Mouse (Mus musculus): ENCODE results near the gene Coa4. TPM values are rescaled to one million over a fixed set of nuclear protein-coding genes. Genes with fewer than 3 reads are reported as not detected.
A peak's percentile ranks its signal among the peaks of the same experiment; 100 is the strongest.

Coa4 gene
- polyA plus RNA-seq (2017; shearing (Covaris generic)), result 10 to 100 TPM; 20.9 to 26.5 (median 23.5) TPM

GRCm38 (mm10) chr7:100536804-100537518, at the start of gene Coa4:
Coa4 (plus strand) TSS chr7:100537071.
- peak; percentile 99 for ATAC-seq

DNA sequence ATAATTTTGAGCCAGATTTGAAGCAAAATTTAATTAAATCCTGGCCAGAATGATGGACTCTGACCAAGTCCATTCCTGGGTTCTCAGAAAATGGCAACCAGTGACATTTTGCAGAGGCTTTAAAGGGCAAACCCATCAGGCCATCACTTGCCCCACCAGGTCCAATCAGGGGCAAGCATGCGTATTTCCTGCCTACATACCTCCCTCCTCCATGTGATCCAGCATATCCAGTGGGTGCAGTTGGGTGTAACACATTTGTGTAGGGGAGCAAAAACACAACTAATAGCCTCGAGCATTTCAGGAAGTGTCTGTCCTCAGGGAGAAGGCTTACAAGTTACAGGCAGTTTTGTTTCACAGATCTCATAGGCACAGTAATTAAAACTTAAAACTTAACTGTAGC, 49.6 kb upstream of the Coa4 start:
- no peak for ATAC-seq

DNA sequence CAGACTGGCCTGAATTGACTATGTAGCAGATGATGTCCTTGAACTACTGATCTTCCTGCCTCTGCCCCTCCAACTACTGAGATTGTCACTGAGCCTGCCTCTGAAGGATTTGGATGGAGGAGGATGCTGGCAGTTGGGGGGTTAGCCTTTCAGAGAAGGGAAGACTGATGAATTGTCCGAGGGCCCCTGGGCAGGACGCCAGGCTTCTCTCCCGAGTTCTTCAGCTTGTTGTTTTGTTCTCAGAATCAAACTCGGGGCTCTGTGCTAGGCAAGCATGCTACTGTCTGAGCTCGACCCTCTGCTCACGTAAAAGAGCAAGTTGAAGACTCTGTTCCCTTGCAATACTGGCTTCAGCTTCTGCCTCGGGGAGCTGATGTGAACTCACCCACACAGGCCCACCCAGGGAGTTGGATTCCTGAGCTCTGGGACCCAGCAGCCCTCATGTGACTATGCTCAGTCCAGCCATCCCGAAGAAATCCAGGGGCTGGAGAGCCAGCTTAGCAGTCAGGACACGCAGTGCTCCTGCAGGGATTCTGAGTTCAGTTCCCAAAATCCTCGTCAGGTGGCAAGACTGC, 48.3 kb upstream of the Coa4 start:
- no peak for ATAC-seq

DNA sequence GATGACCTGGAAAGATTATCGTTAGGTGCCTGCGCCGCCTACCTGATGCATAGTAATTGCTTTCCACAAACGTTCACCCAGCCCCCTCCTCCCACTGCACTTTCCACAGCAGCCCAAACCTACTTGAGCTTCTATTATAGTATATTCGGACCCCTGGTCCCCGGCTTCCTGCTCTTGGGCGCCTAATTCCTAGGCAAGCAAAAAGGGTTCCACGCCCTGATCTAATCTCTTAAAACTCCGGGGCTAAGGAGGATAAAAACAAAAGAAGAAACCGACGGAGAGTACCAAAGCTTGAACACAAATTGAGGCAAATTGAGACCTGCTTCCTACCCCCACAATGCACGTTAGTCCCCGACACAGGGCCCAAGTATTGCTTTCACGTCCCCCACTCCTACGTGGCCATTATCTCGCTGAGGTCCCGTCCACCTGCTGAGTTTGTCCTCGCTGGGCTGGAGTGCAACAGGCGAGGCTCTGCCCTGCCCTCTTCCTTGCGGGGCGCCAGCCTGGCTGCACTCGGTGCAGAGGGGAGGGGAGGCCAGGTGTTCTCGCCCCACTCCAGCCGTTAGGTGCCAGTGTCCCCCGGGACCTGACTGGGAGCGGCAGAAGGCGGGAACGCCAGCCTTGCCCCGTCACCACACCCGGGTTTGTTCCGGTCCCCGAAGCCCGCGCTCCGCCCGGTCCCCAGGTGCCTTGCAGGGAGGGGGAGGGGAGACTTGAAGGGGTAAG, 44.3 kb upstream of the Coa4 start:
- peak; percentile 19 for ATAC-seq

- ATAC-seq, result peak; percentile 62
These were observed 43.8 kb upstream of the Coa4 start, which contains the start of gene Ucp2 for GRCm38 (mm10) chr7:100493117-100493483. Ucp2 (plus strand) TSS chr7:100493337.

GRCm38 (mm10) chr7:100493484-100494414, 43.1 kb upstream of the Coa4 start:
- peak; percentile 19 for ATAC-seq

DNA sequence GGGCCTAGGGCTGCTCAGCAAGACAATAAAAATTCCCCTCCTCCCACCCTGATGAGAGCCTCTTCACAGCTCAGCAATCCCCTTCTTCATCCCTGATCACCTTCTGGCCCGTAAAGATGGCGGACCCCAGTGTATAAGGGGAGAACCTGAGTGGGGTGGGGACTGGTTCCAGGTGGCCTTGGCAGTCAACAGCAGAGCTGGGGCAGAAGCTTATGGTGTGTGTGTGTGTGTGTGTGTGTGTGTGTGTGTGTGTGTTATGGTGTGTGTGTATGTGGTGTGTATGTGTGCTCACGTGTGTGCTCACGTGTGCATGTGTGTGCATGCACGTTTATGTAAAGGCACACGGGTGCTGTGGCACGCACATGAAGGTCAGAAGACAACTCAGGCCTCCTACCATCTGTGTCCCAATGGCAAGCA, 42.4 kb upstream of the Coa4 start:
- ATAC-seq, result no peak

DNA sequence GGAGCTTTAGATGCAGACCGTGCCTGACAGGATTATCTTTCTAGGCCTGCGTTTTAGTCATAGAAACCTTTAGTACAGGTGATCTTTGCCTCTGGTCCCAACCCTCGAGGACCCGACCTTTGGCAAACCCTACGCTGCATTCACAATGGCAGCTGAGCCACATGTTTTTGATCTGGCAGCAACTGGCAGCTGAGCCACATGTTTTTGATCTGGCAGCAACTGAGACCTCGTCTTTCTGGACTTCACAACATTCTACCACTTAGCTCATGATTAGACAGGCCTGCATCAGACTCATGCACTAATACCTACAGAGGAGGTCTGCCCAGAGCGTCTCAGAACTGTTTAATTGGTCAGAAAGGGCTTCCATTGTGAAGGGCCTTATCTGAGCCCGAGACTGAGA, 41.8 kb upstream of the Coa4 start:
- no peak for ATAC-seq

- peak; percentile 78 for ATAC-seq
These were observed 41.2 kb upstream of the Coa4 start for GRCm38 (mm10) chr7:100495581-100496251.

DNA sequence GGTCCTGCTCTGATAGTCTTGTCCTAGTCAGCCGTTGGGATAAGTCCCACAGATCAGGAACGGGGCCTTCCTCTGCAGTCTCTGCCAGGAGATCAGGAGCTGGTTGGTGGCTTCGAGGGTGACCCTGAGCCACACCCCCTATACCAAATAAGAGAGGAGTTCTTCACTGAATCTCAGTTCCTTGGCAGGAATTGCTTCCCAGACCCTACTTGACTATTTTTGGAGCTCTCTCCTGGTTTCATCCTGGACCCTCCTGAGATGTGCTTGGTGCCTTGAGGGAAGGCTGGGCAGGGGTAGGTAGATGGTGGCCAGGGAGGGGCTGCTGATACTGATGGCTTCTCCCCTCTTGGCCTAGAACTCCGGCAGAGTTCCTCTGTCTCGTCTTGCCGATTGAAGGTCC, 40.5 kb upstream of the Coa4 start:
- no peak for ATAC-seq

- ATAC-seq, result no peak
These were observed 40.1 kb upstream of the Coa4 start for GRCm38 (mm10) chr7:100496791-100497190.

GRCm38 (mm10) chr7:100497402-100497801, 39.5 kb upstream of the Coa4 start:
- no peak for ATAC-seq

GRCm38 (mm10) chr7:100497982-100498381, 38.9 kb upstream of the Coa4 start:
- no peak for ATAC-seq

DNA sequence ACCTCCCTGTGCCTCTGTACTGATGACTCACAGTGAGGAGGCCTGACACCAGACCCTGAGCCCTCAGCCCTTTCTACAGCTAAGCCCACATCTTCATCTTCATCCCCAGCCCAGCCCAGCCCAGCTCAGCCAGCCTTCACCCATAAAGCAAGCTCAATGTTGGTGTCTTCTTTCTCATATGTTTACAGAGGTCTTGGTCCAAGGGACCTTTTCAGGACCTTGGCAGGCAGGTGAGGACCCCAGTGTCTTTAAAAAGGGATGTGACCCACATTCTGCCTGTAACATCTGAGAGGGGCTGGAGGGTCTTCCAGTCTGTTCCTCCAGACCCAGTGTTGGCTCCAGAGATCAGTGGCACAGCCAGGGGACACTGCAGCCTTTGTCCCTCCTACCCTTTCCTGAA, 37.4 kb upstream of the Coa4 start:
- ATAC-seq, result no peak

DNA sequence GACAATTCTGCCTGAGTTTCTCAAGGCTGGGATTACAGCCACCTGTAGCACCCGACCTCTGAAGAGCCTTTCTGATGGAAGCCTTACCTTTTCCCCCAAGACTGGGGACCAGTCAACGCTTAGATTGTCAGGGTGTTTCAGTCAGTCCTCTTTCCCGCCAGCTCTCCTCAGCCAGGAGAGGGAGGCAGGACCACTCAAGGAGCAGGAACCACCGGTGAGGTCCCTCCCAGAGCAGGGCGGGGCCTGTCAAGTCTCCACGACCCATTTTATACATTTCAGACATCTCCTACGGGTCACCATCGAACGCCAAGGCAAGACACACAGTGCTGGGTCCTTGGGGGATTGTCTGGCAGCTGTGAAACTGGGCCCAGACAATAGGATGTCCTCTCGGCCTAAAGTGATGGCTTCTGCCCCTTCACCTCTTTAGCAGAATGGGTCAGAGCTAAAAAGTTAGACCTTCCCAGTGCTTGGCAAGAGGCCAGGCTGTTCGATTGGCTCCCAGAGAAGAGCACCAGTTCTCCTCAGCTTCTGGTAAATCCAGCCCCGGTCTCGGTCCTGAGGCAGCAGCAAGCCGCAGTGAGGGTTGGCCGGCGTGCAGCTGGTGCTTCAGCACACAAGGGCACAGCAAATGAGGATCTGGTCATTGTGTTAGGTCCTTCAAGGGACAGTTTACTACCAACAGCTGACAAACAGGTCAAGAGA, 36.4 kb upstream of the Coa4 start:
- ATAC-seq, result no peak

- no peak for ATAC-seq
These were observed 35.6 kb upstream of the Coa4 start for GRCm38 (mm10) chr7:100501027-100501843.

DNA sequence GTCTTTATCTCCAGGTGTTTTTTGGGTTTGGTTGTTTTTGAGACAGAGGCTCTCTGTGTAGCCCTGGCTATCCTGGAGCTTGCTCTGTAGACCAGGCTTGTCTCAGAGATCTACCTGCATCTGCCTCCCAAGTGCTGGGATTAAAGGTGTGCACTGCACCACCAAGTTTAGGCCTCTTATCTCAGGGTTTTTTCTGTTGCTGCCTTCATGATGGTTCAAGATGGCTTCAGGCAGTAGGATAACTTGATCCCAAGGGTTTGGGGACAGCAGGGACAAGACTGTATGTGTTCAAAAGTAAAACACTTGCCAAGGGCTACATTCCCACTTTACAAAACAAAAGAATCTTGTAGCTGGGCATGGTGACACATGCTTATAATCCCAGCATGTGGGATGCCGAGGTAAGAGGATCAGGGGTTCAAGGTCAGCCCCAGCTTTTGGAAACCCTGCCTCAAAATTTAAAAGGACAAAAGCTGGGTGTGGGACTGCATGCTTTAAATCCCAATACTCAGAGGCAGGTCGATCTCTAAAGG, 35.0 kb upstream of the Coa4 start:
- no peak for ATAC-seq

GRCm38 (mm10) chr7:100502374-100502922, 34.4 kb upstream of the Coa4 start:
- no peak for ATAC-seq

DNA sequence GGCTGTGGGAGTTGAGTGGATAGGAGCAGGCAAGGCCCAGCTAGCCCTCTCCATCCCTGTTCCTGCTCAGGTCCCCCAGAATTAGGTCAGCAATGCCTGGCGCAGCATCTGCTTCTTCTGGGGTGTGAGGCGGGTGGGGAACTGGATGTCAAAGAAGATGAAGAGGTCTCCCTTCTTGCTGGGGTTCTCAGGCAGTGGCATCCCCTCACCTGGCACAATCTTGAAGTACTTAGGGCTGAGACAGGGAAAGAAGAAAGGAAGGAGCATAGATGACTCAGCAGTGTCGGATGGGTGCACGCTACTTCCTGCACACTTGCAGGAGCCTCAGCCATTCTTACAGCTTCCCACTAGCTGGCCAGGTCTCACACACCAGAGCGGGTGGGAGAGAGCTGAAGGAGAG, 33.8 kb upstream of the Coa4 start:
- ATAC-seq, result peak; percentile 56
